In genomic region chr13:51679332-51679731, GRCm38 (mm10) we compare ENCODE assay signal across 24 mouse cellular contexts. TPM values are rescaled to one million over a fixed set of nuclear protein-coding genes. Genes with fewer than 3 reads are reported as not detected.
A peak's percentile ranks its signal among the peaks of the same experiment; 100 is the strongest.
DNase-seq lines count a peak whose midpoint lies in the region; ATAC-seq and TF ChIP-seq lines count a peak whose summit lies in the region.
"Had no signal": no experiment of that assay in that cellular context is flagged by ENCODE, and none has a peak within 500 bp of the region (broad histone marks: within the 10 kb centered on the region; RNA-seq: fewer than 3 reads in every experiment).

No protein-coding gene starts in this region.

- H3K27me3 ChIP-seq in heart, embryonic 14.5 days (ENCODE audit: control insufficient read depth, insufficient read depth, low read length): no peaks in the 10 kb centered on the region
- no peaks in the 10 kb centered on the region for H3K27me3 ChIP-seq in megakaryocyte, embryonic 14.5 days (replicated peaks)
- no peaks in the 10 kb centered on the region for H3K27me3 ChIP-seq in stomach, postnatal 0 days (ENCODE audit: control insufficient read depth, insufficient read depth, low read length)
- H3K27me3 ChIP-seq: CH12.LX; forebrain, embryonic 13.5 days; heart, embryonic 12.5 days; Patski had no signal

- H3K9me3 ChIP-seq in heart, embryonic 14.5 days (ENCODE audit: control insufficient read depth, low read length): no peaks in the 10 kb centered on the region
- H3K9me3 ChIP-seq in megakaryocyte, embryonic 14.5 days: no peaks in the 10 kb centered on the region
- H3K9me3 ChIP-seq in stomach, postnatal 0 days (ENCODE audit: control insufficient read depth, low read length): no peaks in the 10 kb centered on the region
- H3K9me3 ChIP-seq: forebrain, embryonic 10.5 days; forebrain, embryonic 13.5 days; G1E; heart, embryonic 12.5 days had no signal

- H3K4me3 ChIP-seq in heart, embryonic 14.5 days (ENCODE audit: control insufficient read depth in 1 of 2, insufficient read depth in 1 of 2, low read depth in 1 of 2, low read length in 2 of 2): no peak overlapping the region
- peak overlapping the region; percentile 6 for H3K4me3 ChIP-seq in megakaryocyte, embryonic 14.5 days (replicated peaks)
- H3K4me3 ChIP-seq in stomach, postnatal 0 days (ENCODE audit: low read depth, low read length): no peak overlapping the region
- H3K4me3 ChIP-seq: forebrain, embryonic 10.5 days; forebrain, embryonic 13.5 days; heart, embryonic 12.5 days had no signal

- peaks cover 100% of the 10 kb centered on the region for H3K36me3 ChIP-seq in heart, embryonic 14.5 days (ENCODE audit: control insufficient read depth, insufficient read depth, low read length)
- peaks cover 100% of the 10 kb centered on the region for H3K36me3 ChIP-seq in megakaryocyte, embryonic 14.5 days (replicated peaks; ENCODE audit: low read length)
- H3K36me3 ChIP-seq in stomach, postnatal 0 days (ENCODE audit: control insufficient read depth, insufficient read depth, low read length): peaks cover 46% of the 10 kb centered on the region

- H3K9ac ChIP-seq in heart, embryonic 14.5 days (ENCODE audit: low read length): no peak overlapping the region
- H3K9ac ChIP-seq in stomach, postnatal 0 days (ENCODE audit: low read length): no peak overlapping the region
- H3K9ac ChIP-seq: forebrain, embryonic 13.5 days; heart, embryonic 12.5 days; hindbrain, embryonic 14.5 days had no signal

- no peak for DNase-seq in heart, postnatal 10 days
- DNase-seq in stomach, postnatal 0 days (ENCODE audit: low spot score): no peak
- no peak for DNase-seq in left cerebral cortex, postnatal 14 days (ENCODE audit: low spot score in 2 of 2)
- DNase-seq: adrenal gland, postnatal 10 days; adrenal gland, postnatal 36 days; B cell, adult 2 months; cerebellum, adult 9-10 months; cerebellum, postnatal 14 days; gastrocnemius, postnatal 25 days; heart, adult 18-20 months; heart, postnatal 4 days had no signal

- ATAC-seq in heart, embryonic 14.5 days (ENCODE audit: insufficient number of reproducible peaks, insufficient read depth, low FRiP score, low read depth): 0 out of 2 replicates have a peak, but pooled peaks have one; percentile 48
- no peak for ATAC-seq in megakaryocyte, adult 5-6 weeks (ENCODE audit: poor library complexity, severe bottlenecking)
- ATAC-seq in stomach, postnatal 0 days (ENCODE audit: low FRiP score, low TSS enrichment): peak; percentile 21; the same call in 1 of the 2 replicates
- ATAC-seq: forebrain, embryonic 13.5 days; forebrain, embryonic 16.5 days; hindbrain, postnatal 0 days; inflammation-experienced regulatory T-cells, adult 6 months; Patski had no signal

- no peak for TF ChIP-seq CTCF in stomach, postnatal 0 days (IDR thresholded peaks at IDR 0.05; ENCODE audit: low read depth)

- peaks cover 0 to 4% of the 10 kb centered on the region in 2 experiments; a peak in 1 of 4 replicates for H3K4me1 ChIP-seq in heart, embryonic 14.5 days (ENCODE audit: control insufficient read depth in 2 of 2, insufficient read depth in 2 of 2, low read length in 2 of 2)
- peaks cover 53% of the 10 kb centered on the region for H3K4me1 ChIP-seq in megakaryocyte, embryonic 14.5 days
- H3K4me1 ChIP-seq in stomach, postnatal 0 days (replicated peaks; ENCODE audit: control insufficient read depth, insufficient read depth): no peaks in the 10 kb centered on the region
- H3K4me1 ChIP-seq: forebrain, embryonic 10.5 days; forebrain, embryonic 13.5 days had no signal

- no peak for TF ChIP-seq EP300 in stomach, postnatal 0 days (optimal IDR thresholded peaks at IDR 0.05)

- WGBS in heart, embryonic 14.5 days: 34% methylated on average over 4 of the region's 4 CpGs
- WGBS in stomach, postnatal 0 days: 76% methylated on average over 4 of the region's 4 CpGs

- H3K4me2 ChIP-seq in heart, embryonic 14.5 days (ENCODE audit: low read length): no peak overlapping the region
- no peak overlapping the region for H3K4me2 ChIP-seq in stomach, postnatal 0 days (replicated peaks; ENCODE audit: low read depth)
- H3K4me2 ChIP-seq: forebrain, embryonic 13.5 days; heart, embryonic 12.5 days; hindbrain, embryonic 14.5 days had no signal

- intact Hi-C loops in heart, postnatal 10 days (cut with DNase I): no loop called here
- intact Hi-C loops in left cerebral cortex, postnatal 14 days (cut with DNase I): no loop called here

- no peak overlapping the region for H3K27ac ChIP-seq in heart, embryonic 14.5 days (replicated peaks in 1 of 2; ENCODE audit: control insufficient read depth in 1 of 2, insufficient read depth in 1 of 2, low read depth in 2 of 2, low read length in 2 of 2)
- no peak overlapping the region for H3K27ac ChIP-seq in stomach, postnatal 0 days (replicated peaks)
- H3K27ac ChIP-seq: forebrain, embryonic 10.5 days; forebrain, embryonic 13.5 days; hindbrain, embryonic 14.5 days; hindbrain, postnatal 0 days had no signal

RNA-seq across cellular contexts. Expression of gene Secisbp2, which starts 27.8 kb away (rescaled TPM):
- 26.0 and 27.7 TPM in 2 replicates for polyA plus RNA-seq in heart, embryonic 14.5 days (2014; fragmentation: Nextera tagmentation; extraction: Ambion mirVana)
- total RNA-seq in heart, postnatal 10 days (2021): 10 to 100 TPM; 20.0 to 22.0 TPM
- 10.7 and 21.6 TPM in 2 replicates for polyA plus RNA-seq in megakaryocyte, embryonic 14.5 days (2012; ENCODE audit: insufficient read depth, low replicate concordance)
- total RNA-seq in megakaryocyte, adult 5-6 weeks (2015): 14.0 and 16.1 TPM in 2 replicates
- total RNA-seq in megakaryocyte, adult 5-6 weeks (2017): 18.2 and 21.9 TPM in 2 replicates
- 21.2 and 21.4 TPM in 2 replicates for polyA plus RNA-seq in stomach, postnatal 0 days (2015; fragmentation: Nextera tagmentation; extraction: Ambion mirVana)
- total RNA-seq in left cerebral cortex, postnatal 14 days (2021): 10 to 100 TPM; 16.0 to 16.9 TPM

RNA-seq across cellular contexts. Expression of gene Cks2, which starts 34.3 kb away (rescaled TPM):
- 280 and 300 TPM in 2 replicates for polyA plus RNA-seq in heart, embryonic 14.5 days (2014; fragmentation: Nextera tagmentation; extraction: Ambion mirVana)
- 10 to 100 TPM; 25.1 to 26.0 TPM for total RNA-seq in heart, postnatal 10 days (2021)
- polyA plus RNA-seq in megakaryocyte, embryonic 14.5 days (2012; ENCODE audit: insufficient read depth, low replicate concordance): 18.5 and 117 TPM in 2 replicates
- total RNA-seq in megakaryocyte, adult 5-6 weeks (2015): 282 and 302 TPM in 2 replicates
- total RNA-seq in megakaryocyte, adult 5-6 weeks (2017): 143 and 170 TPM in 2 replicates
- polyA plus RNA-seq in stomach, postnatal 0 days (2015; fragmentation: Nextera tagmentation; extraction: Ambion mirVana): 97.1 and 128 TPM in 2 replicates
- total RNA-seq in left cerebral cortex, postnatal 14 days (2021): 1 to 10 TPM; 2.4 to 3.6 TPM

Comparison
In these comparisons a context has a peak if more than half of its experiments do, and no peak if none do; other contexts are left out.
1. RNA of gene Cks2, which starts 34.3 kb away (total RNA-seq): 143 to 302 TPM in megakaryocyte, adult 5-6 weeks; 25.1 to 26.0 TPM in heart, postnatal 10 days and 2.4 to 3.6 TPM in left cerebral cortex, postnatal 14 days; every median in the first group is over 4 times any median in the second.